Mouse (Mus musculus) cerebellum, adult 11 months (tissue): ENCODE data around the gene Zwilch.

ENCODE experiments used
- DNase-seq: peaks from one replicate; pipeline ENCODE4 v3.0.0; 2022

The Zwilch gene

DNA sequence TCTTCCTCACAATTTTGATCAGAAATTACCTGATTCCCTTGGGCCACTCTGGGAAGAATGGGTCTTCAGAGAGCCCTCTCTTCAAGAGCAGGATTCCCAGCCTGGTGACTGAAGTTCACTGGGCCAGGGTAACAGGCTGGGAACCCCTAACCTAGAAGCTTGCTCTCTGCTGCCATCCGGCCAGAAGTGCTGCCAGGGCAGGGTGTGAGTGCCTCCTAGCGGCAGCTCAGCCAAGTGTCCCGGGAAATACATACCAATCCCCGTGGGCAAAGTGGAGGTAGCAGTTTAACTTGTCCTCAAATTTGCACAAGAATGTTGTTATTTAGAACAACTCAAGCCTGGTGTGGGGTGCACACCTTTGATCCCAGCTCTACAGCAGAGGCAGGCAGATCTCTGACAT, 72.5 kb downstream of the Zwilch start:
- peak; percentile 8 for DNase-seq

DNA sequence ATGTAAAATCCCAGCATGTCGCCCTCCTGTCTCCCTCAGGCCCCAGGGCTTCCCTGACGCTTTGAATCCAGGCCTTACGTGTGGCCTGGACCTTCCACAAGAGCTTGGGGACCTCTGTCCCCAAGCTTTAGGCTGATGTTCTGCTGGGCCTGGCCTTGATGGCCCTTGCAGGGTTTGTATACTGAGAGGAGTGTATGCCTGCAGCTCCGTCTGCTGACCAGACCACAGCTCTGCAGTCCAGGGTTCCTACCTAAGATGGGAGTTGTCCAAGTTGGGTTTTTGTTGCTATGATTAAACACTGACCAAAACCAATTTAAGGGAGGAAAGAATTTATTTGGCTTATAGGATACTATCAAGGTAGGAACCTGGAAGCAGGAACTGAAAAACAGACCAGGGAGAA, 74.6 kb downstream of the Zwilch start:
- DNase-seq = no peak

DNA sequence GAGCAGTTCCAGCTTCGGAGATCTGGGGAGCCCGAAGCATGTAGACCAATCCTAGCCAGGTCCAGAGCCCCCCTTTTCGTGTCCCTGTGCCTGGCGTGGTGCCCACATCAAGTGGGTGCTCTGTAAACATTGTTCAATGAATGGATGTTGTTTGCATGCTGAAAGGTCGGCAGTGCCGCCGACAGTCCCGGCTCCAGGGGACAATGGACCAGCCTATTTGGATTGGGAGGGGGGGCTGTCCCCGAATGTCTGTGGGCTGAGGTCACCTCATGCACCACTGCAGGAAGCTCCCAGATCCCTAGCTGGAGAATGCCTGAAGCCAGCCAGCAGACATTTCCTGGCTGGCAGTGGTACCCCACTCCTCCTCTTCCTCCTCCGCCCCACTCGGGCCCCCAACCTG, 78.8 kb downstream of the Zwilch start:
- DNase-seq = no peak

DNA sequence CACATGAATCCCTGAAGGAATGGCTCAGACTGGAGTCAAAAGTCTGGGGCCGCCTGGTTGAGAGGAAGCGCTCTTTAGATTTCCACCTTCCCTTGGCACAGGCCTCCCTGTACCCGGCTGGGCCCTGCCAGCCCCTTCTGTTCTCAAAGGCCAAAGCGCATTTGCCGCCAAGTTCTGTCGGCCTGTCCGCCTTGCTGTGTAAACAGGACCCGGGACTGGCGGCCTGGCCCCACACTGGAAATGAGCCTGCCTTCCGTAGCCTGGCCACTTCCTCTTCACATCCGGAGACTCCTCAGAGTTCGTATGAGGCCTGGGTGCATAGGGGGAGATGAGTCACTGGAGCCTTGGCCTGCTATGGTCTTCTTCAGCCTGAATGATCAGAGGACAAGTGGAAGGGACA, 83.9 kb downstream of the Zwilch start:
- DNase-seq = no peak

DNA sequence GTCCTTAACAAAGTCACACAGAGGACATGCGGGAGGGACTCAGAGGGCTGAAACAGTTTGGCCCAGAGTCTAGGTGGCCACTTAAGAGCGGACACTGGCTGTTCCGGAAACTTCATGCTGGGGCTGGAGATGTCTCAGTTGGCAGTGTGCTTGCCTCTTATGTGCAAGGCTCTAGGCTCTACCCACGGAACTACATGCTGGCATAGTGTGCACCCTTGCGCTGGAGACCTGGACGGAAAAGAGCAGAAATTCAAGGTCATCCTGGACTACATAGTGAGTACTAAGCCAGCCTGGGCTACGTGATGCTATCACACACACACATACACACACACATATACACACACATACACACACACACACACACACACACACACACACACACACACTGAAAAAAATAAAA, 84.6 kb downstream of the Zwilch start:
- DNase-seq = no peak

DNA sequence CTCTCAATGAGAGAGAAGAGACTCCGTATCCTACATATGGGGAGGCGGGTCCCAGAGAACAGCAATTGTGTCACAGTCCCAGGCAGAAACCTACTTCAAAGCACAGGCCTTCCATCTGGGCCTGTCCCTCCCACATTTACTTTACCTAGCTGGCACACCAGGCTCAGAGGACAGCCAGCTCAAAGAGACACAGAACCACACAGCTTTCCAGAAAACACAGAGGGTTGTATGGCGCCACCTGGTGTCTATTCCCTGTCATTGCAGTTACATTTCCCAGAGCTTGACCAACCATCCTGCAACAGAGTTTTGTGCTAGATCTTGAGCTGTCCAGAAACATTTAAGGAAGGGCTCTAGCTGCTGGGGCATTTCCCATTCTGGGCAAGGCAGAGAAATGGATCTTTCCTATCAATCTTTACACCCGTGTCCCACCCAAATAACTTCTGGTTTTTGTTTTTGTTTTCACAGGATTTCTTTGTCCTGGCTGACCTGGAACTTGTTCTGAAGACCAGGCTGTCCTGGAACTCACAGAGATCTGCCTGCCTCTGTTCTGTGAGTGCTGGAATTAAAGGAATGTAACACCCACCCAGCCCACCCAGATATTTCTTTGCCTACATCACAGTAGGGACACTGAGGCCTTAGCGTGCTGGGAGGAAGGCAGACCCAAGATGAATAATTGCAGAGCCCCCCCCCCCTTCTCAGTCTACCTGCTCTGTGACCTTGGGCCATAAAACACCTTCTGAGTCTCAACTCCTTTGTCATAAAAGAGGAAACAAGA, 85.3 kb downstream of the Zwilch start:
- DNase-seq = peak; percentile 47
